Mouse (Mus musculus): ENCODE measurements around the gene Slc38a10.

DNA sequence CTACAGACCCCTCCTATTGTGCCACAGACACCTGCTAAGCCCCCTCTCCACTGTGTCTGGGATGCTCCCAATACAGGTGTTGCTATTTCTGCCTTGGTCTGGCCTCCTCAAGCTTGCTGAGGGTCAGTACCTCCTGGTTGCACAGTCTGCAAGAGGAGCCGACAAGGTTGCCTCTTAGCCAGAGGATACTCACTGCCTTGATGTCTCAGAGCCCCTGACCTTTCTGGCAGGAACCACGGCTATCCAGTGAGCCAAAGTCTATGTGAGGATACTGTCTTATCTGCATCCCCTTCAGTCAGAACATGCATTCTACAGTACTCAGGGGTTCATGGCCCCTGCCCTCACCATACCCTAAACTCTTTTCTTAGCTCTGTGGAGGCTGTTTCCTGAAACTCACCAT is 33.5 kb downstream of the Slc38a10 start:
- TF ChIP-seq CTCF (IDR thresholded peaks at IDR 0.05; ENCODE audit: borderline replicate concordance, extremely low read depth, insufficient read depth, insufficient read length) (no peak), POLR2A (IDR thresholded peaks at IDR 0.05; ENCODE audit: borderline replicate concordance, extremely low read depth, insufficient read depth, insufficient read length, poor library complexity, severe bottlenecking) (no peak)
